Mouse (Mus musculus) embryonic facial prominence, embryonic 10.5 days (tissue): Measurements from ENCODE around the gene Tagap. TPM values are rescaled to one million over a fixed set of nuclear protein-coding genes. Genes with fewer than 3 reads are reported as not detected.

Experiments used
- DNase-seq: peaks from one replicate; pipeline ENCODE4 v3.0.0-alpha.2; 2017; ENCODE audit warnings: low spot score
- H3K27ac ChIP-seq: fragments of 300-500 bp; sonication (generic); replicated peaks from 2 replicates; pipeline ENCODE4 v1.5.1; 2016; ENCODE audit warnings: mild to moderate bottlenecking
- H3K27me3 ChIP-seq: fragments of 300-500 bp; sonication (generic); replicated peaks from 2 replicates; pipeline ENCODE4 v1.6.1; 2016; ENCODE audit warnings: low read depth, mild to moderate bottlenecking; ENCODE audit not compliant: poor library complexity, severe bottlenecking
- H3K36me3 ChIP-seq: fragments of 300-500 bp; sonication (generic); replicated peaks from 2 replicates; pipeline ENCODE4 v1.6.1; 2016; ENCODE audit warnings: mild to moderate bottlenecking, moderate library complexity
- H3K4me1 ChIP-seq: fragments of 300-500 bp; sonication (generic); 2 replicates; pipeline ENCODE4 v1.6.1; 2016
- H3K4me3 ChIP-seq: fragments of 300-500 bp; sonication (generic); 2 replicates; pipeline ENCODE4 v1.5.1; 2016; ENCODE audit warnings: mild to moderate bottlenecking, moderate library complexity
- H3K9me3 ChIP-seq: fragments of 300-500 bp; sonication (generic); 2 replicates; pipeline ENCODE4 v1.6.1; 2016; ENCODE audit warnings: mild to moderate bottlenecking
- WGBS: fragments of 180-500 bp; shearing (Covaris S2); methylation state at CpG from one replicate; pipeline ENCODE4 v1.1.7; 2016; 5-methylcytosine and 5-hydroxymethylcytosine counted together
- polyA plus RNA-seq: library from polyadenylated mRNA; unstranded; fragments of >200 nt; fragmentation: Nextera tagmentation; extraction: Ambion mirVana; gene quantifications from 2 replicates; pipeline ENCODE4 v1.2.1, GENCODE M21; 2016

Tagap gene
- polyA plus RNA-seq, 1 experiment from 2014 or later, result 0.37 TPM

DNA sequence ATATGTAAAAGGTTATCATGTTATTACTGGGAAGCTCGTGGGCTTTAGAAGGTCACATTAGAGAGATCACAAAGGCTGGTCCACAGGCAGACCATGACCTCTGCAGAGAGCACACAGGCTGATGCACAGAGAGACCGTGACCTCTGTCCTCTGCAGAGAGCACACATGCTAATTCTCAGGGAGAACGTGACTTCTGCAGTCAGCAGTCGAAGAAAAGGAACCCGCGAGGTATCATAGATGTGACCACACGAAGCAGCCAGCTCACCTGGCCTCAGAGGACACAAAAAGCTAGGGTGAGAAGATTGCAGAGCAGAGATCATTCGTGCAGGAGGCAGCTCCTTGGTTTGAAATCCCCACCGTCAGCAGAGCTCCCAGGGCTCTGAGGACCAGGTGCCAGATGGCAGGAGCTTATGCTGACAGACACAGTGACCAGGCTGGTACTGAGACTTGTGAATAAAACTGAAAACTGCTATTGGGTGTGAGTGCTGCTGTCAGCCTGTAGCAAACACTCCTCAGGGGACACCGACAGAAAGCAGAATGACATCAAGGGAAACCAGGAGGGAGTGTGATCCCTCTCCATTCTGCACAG lies 29.7 kb upstream of the Tagap start:
- DNase-seq, result no peak
- H3K27me3 ChIP-seq, result no peaks in the 10 kb centered on the region
- no peak overlapping the region for H3K27ac ChIP-seq
- no peaks in the 10 kb centered on the region for H3K4me1 ChIP-seq
- no peaks in the 10 kb centered on the region for H3K9me3 ChIP-seq
- H3K36me3 ChIP-seq, result no peaks in the 10 kb centered on the region
- WGBS, result 76% methylated on average over 10 of the region's 10 CpGs
- H3K4me3 ChIP-seq, result no peak overlapping the region

DNA sequence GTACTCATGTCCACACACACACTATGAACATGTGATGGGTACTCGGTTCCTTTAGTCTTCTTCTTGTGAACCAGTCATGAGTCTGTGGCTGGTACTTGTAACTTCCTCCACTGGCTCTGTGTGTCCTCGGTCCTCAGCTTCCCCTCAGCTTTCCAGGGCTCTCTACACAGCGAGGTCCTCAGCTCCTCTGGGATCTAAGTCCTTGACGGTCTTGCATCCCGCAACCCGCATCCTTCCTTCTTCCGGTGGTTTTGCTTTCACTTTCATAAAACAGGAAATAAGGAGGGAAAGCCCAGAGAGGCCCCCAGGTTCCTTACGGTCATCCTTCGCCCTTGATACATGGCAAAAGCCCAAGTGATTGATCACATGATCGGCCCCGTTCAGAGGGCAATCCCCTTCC lies 28.7 kb upstream of the Tagap start:
- Histone ChIP-seq H3K9me3 (no peaks in the 10 kb centered on the region), H3K27me3 (no peaks in the 10 kb centered on the region), H3K4me1 (no peaks in the 10 kb centered on the region), H3K4me3 (no peak overlapping the region), H3K27ac (no peak overlapping the region), H3K36me3 (no peaks in the 10 kb centered on the region)
- 86% methylated on average over 11 of the region's 11 CpGs for WGBS
- no peak for DNase-seq

DNA sequence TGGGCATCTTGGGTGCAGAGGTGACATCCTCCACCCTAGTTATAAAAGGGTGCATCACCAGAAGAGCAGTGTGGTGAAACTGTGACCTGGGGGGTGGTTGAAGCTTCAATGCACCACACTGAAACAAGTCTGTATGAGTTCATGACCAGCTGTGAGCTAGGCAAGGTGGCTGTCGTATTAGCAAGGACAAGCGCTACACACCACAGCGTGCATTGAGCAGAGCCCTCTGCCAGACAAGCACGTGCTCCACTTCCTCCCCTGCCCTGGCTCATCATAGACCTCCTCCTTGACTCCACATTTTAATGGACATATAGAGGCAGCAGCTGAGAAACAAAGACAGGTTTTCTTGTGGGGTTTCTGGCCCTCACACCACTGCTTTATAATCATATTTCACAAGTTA lies 28.0 kb upstream of the Tagap start:
- no peak overlapping the region for H3K4me3 ChIP-seq
- 87% methylated on average over 4 of the region's 4 CpGs for WGBS
- no peaks in the 10 kb centered on the region for H3K4me1 ChIP-seq
- no peaks in the 10 kb centered on the region for H3K9me3 ChIP-seq
- H3K27ac ChIP-seq, result no peak overlapping the region
- DNase-seq, result no peak
- no peaks in the 10 kb centered on the region for H3K36me3 ChIP-seq
- H3K27me3 ChIP-seq, result no peaks in the 10 kb centered on the region

DNA sequence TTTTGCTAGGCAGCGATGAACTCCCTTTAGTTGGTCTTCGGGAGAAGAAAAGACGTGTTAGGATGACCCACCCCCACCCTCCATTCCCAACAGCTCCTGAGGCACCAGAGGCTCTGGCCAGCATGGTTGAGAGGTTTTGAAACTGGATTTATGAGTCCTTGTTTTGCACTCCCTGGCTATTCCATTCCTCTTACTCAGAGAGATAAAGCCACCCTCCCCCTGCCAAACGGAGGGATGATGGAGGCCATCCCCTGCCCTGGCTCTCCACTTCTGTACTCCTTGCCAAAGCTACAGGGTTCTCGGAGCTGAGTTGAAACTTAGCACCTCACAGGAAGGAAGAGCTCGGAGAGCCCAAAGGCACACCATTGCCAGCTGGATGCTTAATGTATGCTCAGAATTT lies 26.6 kb upstream of the Tagap start:
- H3K4me3 ChIP-seq, result no peak overlapping the region
- no peak for DNase-seq
- H3K4me1 ChIP-seq, result no peaks in the 10 kb centered on the region
- 84% methylated on average over 6 of the region's 6 CpGs for WGBS
- no peaks in the 10 kb centered on the region for H3K36me3 ChIP-seq
- no peaks in the 10 kb centered on the region for H3K27me3 ChIP-seq
- no peak overlapping the region for H3K27ac ChIP-seq
- H3K9me3 ChIP-seq, result no peaks in the 10 kb centered on the region

DNA sequence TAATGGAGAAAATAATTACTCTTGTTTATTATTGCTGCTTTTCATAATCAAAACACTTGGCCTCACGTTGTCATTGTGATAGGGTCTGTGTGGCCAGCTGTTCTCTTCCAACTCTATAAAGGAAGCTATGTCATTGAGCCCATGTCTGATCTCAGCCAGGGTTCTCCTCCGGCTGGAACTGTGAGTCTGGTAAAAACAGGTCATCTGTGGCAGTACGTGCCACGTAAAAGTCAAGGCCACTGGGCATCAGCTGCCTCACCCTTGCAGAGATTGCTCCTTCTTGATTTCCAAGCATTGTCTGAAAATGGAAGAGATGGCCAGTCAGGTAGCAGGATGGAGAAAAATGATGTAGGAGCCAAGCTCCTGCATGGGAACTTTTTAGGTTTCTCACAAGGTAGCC lies 25.8 kb upstream of the Tagap start:
- H3K27ac ChIP-seq, result no peak overlapping the region
- no peaks in the 10 kb centered on the region for H3K9me3 ChIP-seq
- H3K27me3 ChIP-seq, result no peaks in the 10 kb centered on the region
- WGBS, result 87% methylated on average over 4 of the region's 4 CpGs
- no peak for DNase-seq
- H3K4me1 ChIP-seq, result no peaks in the 10 kb centered on the region
- no peaks in the 10 kb centered on the region for H3K36me3 ChIP-seq
- no peak overlapping the region for H3K4me3 ChIP-seq

DNA sequence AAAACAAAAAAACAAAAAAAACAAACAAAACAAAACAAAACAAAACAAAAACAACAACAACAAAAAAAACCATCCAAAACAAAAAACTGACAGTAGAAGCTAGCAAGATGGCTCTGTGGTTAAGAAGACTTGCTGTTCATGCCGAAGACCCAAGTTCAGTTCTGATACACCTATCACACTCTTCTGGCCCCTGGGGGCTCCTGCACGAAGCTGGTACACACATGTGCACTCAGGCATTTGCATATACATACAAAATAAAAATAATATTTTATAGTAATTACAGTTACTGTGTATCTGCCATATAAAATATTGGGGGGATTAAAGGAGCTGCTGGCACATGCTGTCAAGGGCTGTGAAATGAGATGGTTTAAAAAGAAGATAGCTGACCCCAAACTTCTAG lies 24.3 kb upstream of the Tagap start:
- Histone ChIP-seq H3K27ac (no peak overlapping the region), H3K27me3 (no peaks in the 10 kb centered on the region), H3K4me3 (no peak overlapping the region), H3K4me1 (no peaks in the 10 kb centered on the region), H3K36me3 (no peaks in the 10 kb centered on the region), H3K9me3 (no peaks in the 10 kb centered on the region)
- no peak for DNase-seq
- WGBS, result 81% methylated on average over 2 of the region's 2 CpGs

DNA sequence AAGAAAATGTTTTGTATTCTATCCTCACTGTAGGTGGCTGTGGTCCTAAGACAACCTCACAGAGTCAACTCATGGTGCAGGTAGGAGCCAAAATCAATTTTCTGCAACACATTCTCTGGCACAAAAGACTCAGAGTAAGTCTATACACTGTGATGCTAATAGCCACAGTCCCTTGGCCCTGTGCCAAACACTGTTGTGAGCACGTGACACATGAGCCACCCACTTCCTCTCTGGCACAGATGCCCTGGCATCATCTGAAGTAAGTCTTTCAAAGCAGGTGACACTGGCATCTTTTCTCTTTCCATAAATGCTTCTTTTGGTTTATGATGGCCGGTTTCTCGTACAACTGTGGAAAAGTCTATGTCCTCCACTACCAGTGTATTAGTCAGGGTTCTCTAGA lies 23.4 kb upstream of the Tagap start:
- Histone ChIP-seq H3K4me3 (no peak overlapping the region), H3K27ac (no peak overlapping the region), H3K27me3 (no peaks in the 10 kb centered on the region), H3K4me1 (no peaks in the 10 kb centered on the region), H3K9me3 (no peaks in the 10 kb centered on the region), H3K36me3 (no peaks in the 10 kb centered on the region)
- no peak for DNase-seq
- WGBS, result 85% methylated on average over 3 of the region's 3 CpGs

DNA sequence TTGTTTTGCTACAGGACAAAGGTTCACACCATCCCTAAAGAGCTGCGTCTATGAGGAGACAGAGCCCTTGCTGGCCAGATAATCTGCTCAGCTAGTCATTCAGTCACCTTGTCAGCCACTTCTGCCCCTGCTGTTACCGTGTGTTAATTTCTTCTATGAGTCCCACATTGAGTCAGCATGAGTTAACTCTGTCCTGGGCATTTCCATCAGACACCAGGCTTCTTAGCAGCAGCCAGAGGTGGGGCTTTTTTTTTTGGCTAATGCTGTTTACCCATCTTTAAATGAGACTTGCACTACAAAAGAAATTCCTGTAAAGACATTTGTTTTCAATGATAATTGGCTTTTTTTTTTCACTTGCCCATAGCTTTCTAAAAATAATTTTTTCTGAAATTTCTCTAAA lies 20.8 kb upstream of the Tagap start:
- WGBS, result 41% methylated on average over 2 of the region's 2 CpGs
- H3K27ac ChIP-seq, result no peak overlapping the region
- no peaks in the 10 kb centered on the region for H3K4me1 ChIP-seq
- peaks cover 3% of the 10 kb centered on the region; the same call in 1 of the 2 replicates for H3K9me3 ChIP-seq
- no peaks in the 10 kb centered on the region for H3K27me3 ChIP-seq
- no peaks in the 10 kb centered on the region for H3K36me3 ChIP-seq
- H3K4me3 ChIP-seq, result no peak overlapping the region
- no peak for DNase-seq

DNA sequence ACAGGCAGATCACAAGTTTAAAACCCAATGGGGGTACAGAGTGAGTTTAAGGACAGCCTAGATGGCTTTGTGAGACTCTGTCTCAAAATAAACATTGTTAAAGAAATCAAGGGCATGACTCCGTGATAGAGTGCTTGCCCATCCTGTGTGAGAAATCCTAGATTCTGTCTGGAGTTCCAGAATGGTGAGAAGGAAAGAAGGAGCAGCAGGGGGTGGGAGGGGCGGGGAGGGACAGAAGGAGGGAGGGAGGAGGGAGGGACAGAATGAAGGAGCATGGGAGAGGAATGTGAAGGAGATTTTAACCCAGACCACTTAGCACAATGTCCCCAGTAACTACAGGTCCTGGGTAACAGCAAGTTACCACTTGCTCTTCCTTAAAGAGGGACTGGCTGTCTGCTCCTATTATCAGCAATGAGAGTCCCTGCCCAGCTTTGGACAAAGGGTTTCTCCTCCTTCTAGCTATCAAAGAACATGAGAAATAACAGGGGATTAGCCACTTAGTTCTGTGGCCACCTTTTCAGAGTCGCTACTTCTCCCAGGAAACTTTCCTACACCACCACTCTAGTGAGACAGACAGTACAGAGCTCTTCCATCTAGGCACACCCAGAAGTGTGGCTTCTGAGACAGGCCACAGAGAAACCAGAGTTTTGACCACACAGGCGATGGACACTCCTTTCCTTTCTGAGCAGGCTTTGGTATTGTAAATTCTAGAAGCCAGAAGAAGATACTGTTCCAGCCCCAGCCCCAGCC lies 19.7 kb upstream of the Tagap start:
- 53% methylated on average over 4 of the region's 4 CpGs for WGBS
- DNase-seq, result no peak
- Histone ChIP-seq H3K4me3 (no peak overlapping the region), H3K4me1 (no peaks in the 10 kb centered on the region), H3K36me3 (no peaks in the 10 kb centered on the region), H3K27ac (no peak overlapping the region), H3K27me3 (no peaks in the 10 kb centered on the region), H3K9me3 (peaks cover 5% of the 10 kb centered on the region)

DNA sequence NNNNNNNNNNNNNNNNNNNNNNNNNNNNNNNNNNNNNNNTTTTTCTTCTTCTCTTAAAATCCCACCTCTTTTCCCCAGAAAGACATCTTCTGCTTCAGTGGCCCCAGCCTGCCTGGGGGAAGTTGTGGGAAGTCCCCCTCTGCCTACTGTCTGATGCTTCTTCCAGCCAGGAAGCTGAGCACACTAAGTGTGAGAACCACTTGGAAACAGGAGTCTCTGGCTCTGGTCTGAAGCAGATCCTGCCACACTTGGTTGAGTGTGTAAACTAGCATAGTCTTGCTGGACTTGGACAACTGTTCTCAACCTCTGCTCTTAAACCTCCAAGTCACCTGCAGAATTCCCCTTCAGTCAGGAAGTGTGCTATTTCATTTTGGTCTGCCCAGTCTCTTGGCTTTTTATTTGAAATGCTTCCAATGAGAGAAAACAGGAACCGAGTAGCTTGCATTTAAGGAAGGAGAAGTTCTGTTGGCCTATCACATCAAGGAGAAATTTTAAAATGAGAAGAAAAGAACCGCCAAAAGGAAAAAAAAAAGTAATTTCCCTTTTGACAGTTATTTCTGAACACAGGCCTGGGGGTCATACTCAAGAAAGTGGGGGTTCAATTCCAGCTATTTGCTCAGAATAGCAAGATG lies 11.1 kb upstream of the Tagap start:
- Histone ChIP-seq H3K36me3 (no peaks in the 10 kb centered on the region), H3K9me3 (peaks cover 11% of the 10 kb centered on the region), H3K27me3 (no peaks in the 10 kb centered on the region), H3K4me1 (0 out of 2 replicates have a peak, but pooled peaks cover 5% of the 10 kb centered on the region), H3K27ac (no peak overlapping the region), H3K4me3 (no peak overlapping the region)
- no peak for DNase-seq
- WGBS, result 75% methylated on average over 2 of the region's 2 CpGs

DNA sequence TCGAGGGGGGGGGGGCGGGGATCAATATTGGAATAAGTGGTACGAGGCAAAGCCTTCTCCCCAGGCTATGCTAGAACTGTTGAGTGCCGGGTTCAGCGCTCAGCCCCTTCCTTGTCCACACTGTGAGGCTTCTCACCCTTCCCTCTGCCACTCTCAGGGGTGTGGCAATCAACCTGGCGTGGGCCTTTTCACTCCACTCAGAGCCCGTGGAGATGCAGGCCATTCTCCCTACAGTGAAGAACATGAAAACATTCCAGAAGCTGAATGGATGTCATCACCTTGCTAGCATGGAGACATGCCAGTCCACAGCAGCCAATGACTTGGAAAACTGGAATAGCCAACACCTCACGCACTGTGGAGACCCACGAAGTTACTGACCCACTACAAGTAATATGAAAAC lies 10.0 kb upstream of the Tagap start:
- no peaks in the 10 kb centered on the region for H3K27me3 ChIP-seq
- WGBS, result 83% methylated on average over 9 of the region's 9 CpGs
- H3K4me1 ChIP-seq, result 0 out of 2 replicates have a peak, but pooled peaks cover 5% of the 10 kb centered on the region
- H3K4me3 ChIP-seq, result no peak overlapping the region
- H3K27ac ChIP-seq, result no peak overlapping the region
- H3K36me3 ChIP-seq, result no peaks in the 10 kb centered on the region
- no peak for DNase-seq
- peaks cover 8% of the 10 kb centered on the region for H3K9me3 ChIP-seq

DNA sequence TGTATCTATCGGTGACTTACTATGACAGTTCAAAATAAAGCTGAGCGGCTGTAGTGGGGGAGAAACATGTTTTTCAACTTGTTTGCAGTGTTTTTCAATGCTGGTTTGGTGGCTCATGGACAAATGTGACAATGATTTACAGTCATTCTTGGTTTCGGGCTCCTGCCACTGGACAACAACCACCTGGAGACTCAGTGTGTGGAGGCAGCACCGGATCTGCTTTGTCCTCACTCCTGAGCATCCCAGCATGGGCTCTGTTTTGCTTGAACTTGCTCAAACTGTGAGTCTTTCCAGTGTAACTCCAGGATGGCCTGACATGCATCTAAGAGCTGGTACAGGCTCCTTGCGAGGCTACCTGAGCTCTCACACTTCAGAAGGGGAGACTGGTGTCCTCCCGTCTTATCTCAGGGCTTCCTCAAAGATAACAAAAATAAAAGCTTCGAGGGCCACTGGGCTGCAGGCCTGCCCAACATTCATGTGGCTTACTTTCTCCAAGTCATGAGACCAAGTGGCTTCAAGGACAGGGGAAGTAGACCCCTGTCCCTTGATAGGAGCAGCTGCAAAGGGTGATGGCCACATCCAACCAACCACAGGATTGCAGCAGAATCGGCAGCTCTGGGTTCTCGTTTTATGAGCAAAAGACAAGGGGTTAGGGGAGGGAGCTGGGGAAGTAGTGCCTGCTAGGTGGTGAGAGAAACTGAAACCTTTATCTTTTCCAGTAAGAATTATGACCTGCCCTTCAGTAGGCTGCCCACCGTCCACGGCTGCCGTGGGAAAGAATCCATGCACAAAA lies 8.8 kb upstream of the Tagap start:
- no peaks in the 10 kb centered on the region for H3K27me3 ChIP-seq
- WGBS, result 82% methylated on average over 12 of the region's 12 CpGs

More for the DNA sequence above, 8.8 kb upstream of the Tagap start:
- Histone ChIP-seq H3K4me1 (0 out of 2 replicates have a peak, but pooled peaks cover 5% of the 10 kb centered on the region), H3K36me3 (no peaks in the 10 kb centered on the region), H3K4me3 (no peak overlapping the region), H3K9me3 (peaks cover 2% of the 10 kb centered on the region; the same call in 1 of the 2 replicates), H3K27ac (no peak overlapping the region)
- no peak for DNase-seq
